Mouse (Mus musculus): ENCODE measurements at regions not wholly inside any gene's neighbourhood (a gene's known extent, or its start where the extent isn't known, plus 50 kb on each side); places are given as distances from the start of the nearest gene placed in this dataset.

DNA sequence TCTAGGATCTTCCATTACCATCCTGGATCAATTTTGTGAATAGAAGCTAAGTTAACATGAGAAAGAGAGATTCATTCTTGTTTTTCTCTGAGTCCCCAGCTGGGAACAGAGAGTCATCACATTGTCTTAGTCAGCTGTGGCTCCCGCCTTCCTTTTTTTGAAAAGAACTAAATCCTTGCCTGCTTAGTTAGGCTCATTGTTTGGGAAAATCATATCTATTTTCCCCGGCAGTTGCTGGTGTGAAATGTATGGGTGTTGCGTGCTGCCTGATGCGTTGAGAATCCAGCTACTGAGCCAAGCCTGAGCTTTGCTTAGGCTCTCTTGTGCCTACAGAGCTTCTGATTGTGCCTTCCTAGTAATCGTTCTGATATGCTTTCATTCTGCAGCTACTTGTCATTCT, 66.3 kb downstream of the Fam50b start:
- no peak for DNase-seq (ENCODE audit: extremely low read depth, low read depth, low spot score)

DNA sequence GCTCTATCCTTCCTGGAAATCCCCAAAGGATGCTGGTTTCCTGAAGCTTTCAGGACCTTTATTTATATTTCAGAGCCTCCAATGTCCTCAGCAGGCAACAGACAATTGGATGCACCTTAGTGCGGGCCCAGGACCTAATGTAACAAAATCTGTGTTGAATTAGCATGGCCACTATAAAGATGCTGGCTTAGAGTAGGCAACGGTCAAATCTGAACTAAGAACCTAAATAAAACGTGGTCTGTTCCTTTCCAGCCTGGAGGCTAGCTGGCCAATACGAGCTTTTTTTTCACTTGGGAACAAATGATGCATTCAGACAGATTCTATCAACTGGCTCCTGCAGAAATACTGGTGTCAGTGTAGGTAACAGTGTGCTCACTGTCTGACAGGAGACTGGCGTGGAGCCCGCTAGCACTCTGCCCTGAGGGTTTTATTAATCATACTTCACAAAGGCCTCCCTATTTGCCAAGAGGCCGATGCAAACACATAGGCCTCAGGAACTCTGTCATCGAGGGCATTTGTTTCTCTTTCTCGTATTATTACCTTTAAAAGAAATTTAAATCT, 68.5 kb upstream of the Prpf4b start:
- no peak for DNase-seq (ENCODE audit: extremely low read depth, low read depth, low spot score)

DNA sequence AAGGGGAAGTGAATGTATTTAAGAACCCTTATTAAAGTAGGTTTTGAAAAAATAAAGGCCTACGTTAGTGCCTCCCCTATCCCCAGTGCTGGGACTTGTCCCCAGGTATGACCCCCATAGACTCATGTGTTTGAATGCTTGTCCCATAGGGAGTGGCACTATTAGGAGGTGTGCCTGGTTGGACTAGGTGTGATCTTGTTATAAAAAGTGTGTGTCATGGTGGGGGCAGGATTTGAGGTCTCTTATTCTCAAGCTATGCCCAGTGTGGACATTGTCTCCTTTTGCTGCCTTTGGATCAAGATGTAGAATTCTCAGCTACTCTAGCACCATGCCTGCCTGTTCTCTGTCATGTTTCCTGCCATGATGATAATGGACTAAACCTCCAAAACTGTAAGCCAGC, 65.6 kb upstream of the Prpf4b start:
- no peak for DNase-seq (ENCODE audit: extremely low read depth, low read depth, low spot score)

DNA sequence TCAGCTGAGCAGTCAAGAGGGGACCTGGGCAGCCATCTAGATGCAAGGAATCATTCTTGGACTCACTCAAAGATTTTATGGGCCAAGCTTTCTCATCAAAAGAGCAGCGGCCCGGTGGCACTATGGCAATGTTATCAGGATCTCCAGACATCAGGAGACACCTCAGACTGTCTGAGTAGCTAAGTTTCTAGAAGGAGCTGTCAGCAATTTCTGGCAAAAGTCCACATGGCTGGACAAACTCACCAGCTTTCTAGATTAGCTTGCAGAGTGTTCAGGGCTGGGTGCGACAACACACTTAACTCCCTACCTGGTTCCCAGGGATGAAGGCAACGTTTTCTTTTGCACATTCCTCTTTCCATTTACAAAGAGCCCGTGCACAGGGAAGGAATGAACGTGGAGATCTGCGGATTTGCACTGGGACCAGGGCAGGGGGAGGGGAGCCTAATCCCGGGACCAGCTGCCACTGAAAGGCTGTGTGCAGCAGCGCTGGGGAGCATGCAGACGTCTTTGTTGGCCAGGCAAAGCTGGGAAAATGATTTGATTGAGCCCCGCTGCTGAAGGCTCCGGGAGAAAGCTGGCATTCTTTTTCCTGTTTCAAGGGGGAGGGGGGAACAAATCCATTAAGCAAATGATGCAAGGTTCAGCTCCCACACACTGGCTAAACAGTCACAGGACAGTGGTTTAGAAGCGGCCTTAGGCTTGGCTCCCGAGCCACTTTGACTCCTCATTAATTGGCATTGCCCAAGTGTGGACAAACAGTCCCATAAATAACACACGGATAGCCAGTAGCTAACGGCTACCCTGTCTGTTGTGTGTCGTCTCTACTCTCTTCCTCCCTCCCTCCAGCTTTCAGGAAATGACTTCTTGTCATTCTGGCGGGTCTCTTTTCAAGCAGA, 60.7 kb upstream of the Prpf4b start:
- peak; percentile 11 for DNase-seq (ENCODE audit: extremely low read depth, low read depth, low spot score)

DNA sequence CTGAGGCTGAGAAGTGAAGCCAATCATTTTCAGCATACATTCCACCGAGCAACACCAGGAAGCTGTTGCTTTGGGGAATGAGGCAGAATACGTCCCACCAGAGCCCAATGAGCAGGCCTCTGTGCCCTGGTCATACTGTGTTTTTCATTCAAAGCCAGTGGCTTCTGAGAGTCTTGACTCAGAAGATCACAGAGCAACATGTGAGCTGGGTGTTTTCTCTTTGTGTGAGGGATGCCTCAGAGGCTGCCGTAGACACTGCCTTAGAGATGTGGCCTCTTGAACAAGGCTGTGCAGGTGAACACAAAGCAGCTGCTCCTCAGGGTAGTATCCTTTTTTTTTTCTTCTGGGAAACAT, 60.1 kb upstream of the Prpf4b start:
- no peak for DNase-seq (ENCODE audit: extremely low read depth, low read depth, low spot score)

DNA sequence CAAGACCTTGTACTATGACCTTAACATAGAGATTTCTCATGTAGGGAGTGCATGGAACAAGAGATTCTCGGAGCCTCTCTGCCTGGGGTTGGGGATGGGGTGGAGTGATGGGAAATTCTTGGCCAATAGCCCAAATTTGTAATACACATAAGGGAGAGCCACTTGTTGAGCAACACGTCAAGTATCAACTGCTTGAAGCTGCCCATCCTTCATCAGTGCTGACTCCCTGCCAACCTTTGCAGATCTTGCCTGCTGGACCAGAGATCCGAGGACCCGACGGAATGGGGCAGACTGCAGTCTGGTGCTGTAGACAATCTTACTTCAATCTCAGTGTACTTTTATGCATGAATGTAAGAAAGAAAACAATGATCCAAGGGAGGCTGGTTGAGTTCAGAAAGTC, 56.9 kb upstream of the Prpf4b start:
- no peak for DNase-seq (ENCODE audit: extremely low read depth, low read depth, low spot score)

DNA sequence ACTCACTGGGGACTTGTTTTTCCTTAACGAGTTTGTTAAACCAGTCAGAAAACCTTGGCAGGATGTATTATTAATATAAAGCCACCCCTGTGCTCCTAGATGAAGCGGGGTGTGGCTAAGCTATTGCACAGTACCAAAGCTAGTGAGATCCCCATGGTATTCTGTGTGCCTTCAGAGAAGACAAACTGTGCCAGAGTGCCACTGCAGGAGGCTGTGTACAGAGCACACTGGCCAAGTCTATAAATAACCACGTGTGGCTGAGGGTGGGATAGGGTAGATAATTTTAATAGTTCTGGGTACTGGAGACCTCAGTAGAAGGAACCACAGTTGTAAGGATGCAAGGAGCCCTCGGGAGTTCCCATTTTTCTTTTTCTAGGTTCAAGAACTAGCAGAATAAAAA, 54.7 kb upstream of the Prpf4b start:
- DNase-seq (ENCODE audit: extremely low read depth, low read depth, low spot score), result no peak

DNA sequence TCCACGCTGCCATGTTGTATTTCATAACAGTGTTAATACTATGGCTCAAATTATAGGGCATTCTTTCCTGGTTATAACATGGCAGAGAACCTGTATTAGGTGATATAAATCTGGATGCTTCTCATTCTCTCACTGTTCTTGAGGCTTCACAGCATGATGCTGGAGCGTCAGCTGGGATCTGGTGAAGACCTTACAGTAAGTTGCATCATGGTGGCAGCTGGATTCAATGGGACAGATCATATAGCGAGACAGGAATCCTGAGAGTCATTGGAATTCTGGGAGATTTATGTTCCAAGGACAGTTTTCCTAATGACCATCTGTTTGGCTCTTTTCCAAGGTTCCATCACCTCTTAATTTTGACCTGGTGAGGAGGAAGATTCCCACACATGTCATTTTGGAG, 53.2 kb upstream of the Prpf4b start:
- DNase-seq (ENCODE audit: extremely low read depth, low read depth, low spot score), result no peak

DNA sequence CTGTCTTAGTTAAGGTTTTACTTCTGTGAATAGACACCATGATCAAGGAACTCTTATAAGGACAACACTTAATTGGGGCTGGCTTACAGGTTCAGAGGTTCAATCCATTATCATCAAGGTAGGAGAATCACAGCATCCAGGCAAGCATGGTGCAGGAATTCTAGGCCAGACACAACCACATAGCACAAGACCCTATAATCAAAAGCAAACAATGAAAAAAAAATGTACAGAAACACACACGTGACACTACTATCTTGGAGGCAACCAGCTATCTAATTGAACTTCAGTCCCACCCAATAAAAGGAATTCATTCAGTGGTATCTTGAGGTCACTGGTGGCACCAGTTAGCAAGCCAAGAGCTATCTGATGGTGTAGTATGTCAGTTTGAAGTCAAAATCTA, 50.9 kb upstream of the Prpf4b start:
- no peak for DNase-seq (ENCODE audit: extremely low read depth, low read depth, low spot score)

Data from fat pad, adult 2 months (tissue).